18 mouse cellular contexts compared by ENCODE assay signal in genomic region chr2:58388601-58389000, GRCm38 (mm10). TPM values are rescaled to one million over a fixed set of nuclear protein-coding genes. Genes with fewer than 3 reads are reported as not detected.
"Had no signal": no experiment of that assay in that cellular context is flagged by ENCODE, and none has a peak within 500 bp of the region (broad histone marks: within the 10 kb centered on the region; RNA-seq: fewer than 3 reads in every experiment).

No protein-coding gene starts in this region.

- H3K4me2 ChIP-seq: limb, embryonic 13.5 days; liver, embryonic 12.5 days; liver, embryonic 15.5 days; lung, embryonic 15.5 days; midbrain, embryonic 11.5 days had no signal

- H3K9ac ChIP-seq: limb, embryonic 13.5 days; liver, embryonic 12.5 days; liver, embryonic 15.5 days; lung, embryonic 15.5 days had no signal

- ATAC-seq: liver, embryonic 12.5 days had no signal

- H3K9me3 ChIP-seq: limb, embryonic 10.5 days; limb, embryonic 13.5 days; liver, embryonic 12.5 days; liver, embryonic 15.5 days; lung, embryonic 15.5 days had no signal

- H3K27ac ChIP-seq: kidney, postnatal 0 days; limb, embryonic 10.5 days; limb, embryonic 13.5 days; liver, embryonic 12.5 days; liver, embryonic 15.5 days; lung, embryonic 15.5 days had no signal

- H3K27me3 ChIP-seq: limb, embryonic 13.5 days; liver, embryonic 12.5 days; liver, embryonic 15.5 days; lung, embryonic 15.5 days had no signal

- DNase-seq: kidney, adult 18-20 months; kidney, adult 9 months; kidney, postnatal 25 days; liver; lung, adult 18-20 months; lung, postnatal 10 days; lung, postnatal 36 days; midbrain, embryonic 14.5 days; thymus, adult 18-20 months; thymus, postnatal 36 days had no signal

- H3K4me3 ChIP-seq: limb, embryonic 10.5 days; limb, embryonic 13.5 days; liver, embryonic 12.5 days; liver, embryonic 15.5 days; lung, embryonic 15.5 days had no signal

- H3K4me1 ChIP-seq: limb, embryonic 10.5 days; limb, embryonic 13.5 days; liver, embryonic 12.5 days; liver, embryonic 15.5 days; lung, embryonic 15.5 days had no signal

- H3K36me3 ChIP-seq: limb, embryonic 10.5 days; limb, embryonic 13.5 days; liver, embryonic 12.5 days; liver, embryonic 15.5 days; lung, embryonic 15.5 days had no signal

RNA-seq across cellular contexts. Expression of gene Acvr1c, which starts 30.9 kb away (rescaled TPM):
- total RNA-seq: megakaryocyte-erythroid progenitor cell, adult 5-6 weeks had no signal
